Mouse (Mus musculus) midbrain, embryonic 14.5 days (tissue): Measurements from ENCODE around the gene Pvr. TPM values are rescaled to one million over a fixed set of nuclear protein-coding genes. Genes with fewer than 3 reads are reported as not detected.

Experiments
- ATAC-seq: fragments of 200-750 bp; cut with Nextera tagmentation; 2 replicates; pipeline ENCODE4 v1.8.0; 2017; ENCODE audit warnings: moderate number of reproducible peaks, moderate library complexity; ENCODE audit not compliant: low FRiP score, low TSS enrichment
- DNase-seq: peaks from one replicate; pipeline ENCODE4 v3.0.0-alpha.2; 2015
- H3K27ac ChIP-seq: fragments of 300-500 bp; sonication (generic); replicated peaks from 2 replicates; pipeline ENCODE4 v1.5.1; 2014; ENCODE audit warnings: mild to moderate bottlenecking, low read depth, low read length, moderate library complexity
- H3K27me3 ChIP-seq: fragments of 300-500 bp; sonication (generic); 2 replicates; pipeline ENCODE4 v1.6.1; 2014; ENCODE audit warnings: low read length, control low read depth, mixed read lengths; ENCODE audit not compliant: control insufficient read depth, insufficient read depth
- H3K36me3 ChIP-seq: fragments of 300-500 bp; sonication (generic); 2 replicates; pipeline ENCODE4 v1.6.1; 2014; ENCODE audit warnings: low read length, control low read depth; ENCODE audit not compliant: control insufficient read depth, insufficient read depth
- H3K4me1 ChIP-seq: fragments of 300-500 bp; sonication (generic); 2 replicates; pipeline ENCODE4 v1.6.1; 2014; ENCODE audit warnings: mild to moderate bottlenecking, antibody characterized with exemption, low read length, control low read depth; ENCODE audit not compliant: control insufficient read depth, insufficient read depth
- H3K4me2 ChIP-seq: fragments of 300-500 bp; sonication (generic); 2 replicates; pipeline ENCODE4 v1.6.1; 2014; ENCODE audit warnings: mild to moderate bottlenecking, low read length, moderate library complexity
- H3K4me3 ChIP-seq: fragments of 300-500 bp; sonication (generic); replicated peaks from 2 replicates; pipeline ENCODE4 v1.5.1; 2014; ENCODE audit warnings: low read depth, low read length
- H3K9ac ChIP-seq: fragments of 300-500 bp; sonication (generic); replicated peaks from 2 replicates; pipeline ENCODE4 v1.6.1; 2014; ENCODE audit warnings: mild to moderate bottlenecking, low read length, moderate library complexity
- H3K9me3 ChIP-seq: fragments of 300-500 bp; sonication (generic); 2 replicates; pipeline ENCODE4 v1.6.1; 2016; ENCODE audit warnings: low read length, control low read depth, mixed read lengths; ENCODE audit not compliant: control insufficient read depth
- WGBS: fragments of 180-500 bp; shearing (Covaris S2); extraction: QIAGEN DNeasy Blood & Tissue Kit; methylation state at CpG from one replicate; pipeline ENCODE4 v1.1.7; 2014; 5-methylcytosine and 5-hydroxymethylcytosine counted together
- polyA plus RNA-seq: library from polyadenylated mRNA; unstranded; fragments of >200 nt; fragmentation: Nextera tagmentation; extraction: Ambion mirVana; gene quantifications from 2 replicates; pipeline ENCODE4 v1.2.1, GENCODE M21; 2014

Gene Pvr
- polyA plus RNA-seq, 1 experiment from 2014 or later = 4.9 TPM

- H3K4me3 ChIP-seq = no peak overlapping the region
- DNase-seq (no peak), ATAC-seq (no peak)
- no peaks in the 10 kb centered on the region for H3K9me3 ChIP-seq
- H3K4me2 ChIP-seq = no peak overlapping the region
- no peak overlapping the region for H3K9ac ChIP-seq
- H3K4me1 ChIP-seq = no peaks in the 10 kb centered on the region
- H3K36me3 ChIP-seq = no peaks in the 10 kb centered on the region
- H3K27me3 ChIP-seq = no peaks in the 10 kb centered on the region
- H3K27ac ChIP-seq = no peak overlapping the region
- WGBS = 84% methylated on average over 2 of the region's 2 CpGs
Observed at GRCm38 (mm10) chr7:19926849-19927480, 6.0 kb upstream of the Pvr start.

- no peak for ATAC-seq
- Histone ChIP-seq H3K4me3 (no peak overlapping the region), H3K27me3 (no peaks in the 10 kb centered on the region), H3K9me3 (no peaks in the 10 kb centered on the region), H3K9ac (no peak overlapping the region), H3K4me1 (no peaks in the 10 kb centered on the region), H3K27ac (no peak overlapping the region), H3K36me3 (no peaks in the 10 kb centered on the region), H3K4me2 (no peak overlapping the region)
- DNase-seq = no peak
- WGBS = 78% methylated on average over 1 of the region's 1 CpGs
Observed at GRCm38 (mm10) chr7:19925376-19925775, 4.4 kb upstream of the Pvr start.

GRCm38 (mm10) chr7:19923797-19924196 is 2.8 kb upstream of the Pvr start:
- Histone ChIP-seq H3K4me3 (no peak overlapping the region), H3K27ac (no peak overlapping the region), H3K27me3 (no peaks in the 10 kb centered on the region), H3K4me2 (0 out of 2 replicates have a peak overlapping the region, but pooled peaks have one; percentile 12), H3K4me1 (no peaks in the 10 kb centered on the region), H3K9ac (no peak overlapping the region), H3K36me3 (no peaks in the 10 kb centered on the region), H3K9me3 (no peaks in the 10 kb centered on the region)
- no peak for ATAC-seq
- 16% methylated on average over 11 of the region's 15 CpGs for WGBS
- peak; percentile 55 for DNase-seq

- no peak overlapping the region for H3K4me2 ChIP-seq
- no peaks in the 10 kb centered on the region for H3K4me1 ChIP-seq
- no peak overlapping the region for H3K27ac ChIP-seq
- H3K36me3 ChIP-seq = no peaks in the 10 kb centered on the region
- no peak for ATAC-seq
- H3K4me3 ChIP-seq = no peak overlapping the region
- no peaks in the 10 kb centered on the region for H3K9me3 ChIP-seq
- WGBS = 56% methylated on average over 2 of the region's 2 CpGs
- DNase-seq = no peak
- H3K9ac ChIP-seq = no peak overlapping the region
- H3K27me3 ChIP-seq = no peaks in the 10 kb centered on the region
Observed at GRCm38 (mm10) chr7:19923354-19923753, 2.4 kb upstream of the Pvr start.

- WGBS = 28% methylated on average over 4 of the region's 4 CpGs
- peak overlapping the region; percentile 73; the same call in 1 of the 2 replicates for H3K9ac ChIP-seq
Observed at GRCm38 (mm10) chr7:19920166-19920505, 824 bp downstream of the Pvr start.

GRCm38 (mm10) chr7:19914558-19914957 is 6.4 kb downstream of the Pvr start:
- no peak for ATAC-seq
- no peak overlapping the region for H3K27ac ChIP-seq
- H3K4me3 ChIP-seq = no peak overlapping the region
- no peak overlapping the region for H3K9ac ChIP-seq
- no peaks in the 10 kb centered on the region for H3K4me1 ChIP-seq
- no peak for DNase-seq
- no peak overlapping the region for H3K4me2 ChIP-seq
- no peaks in the 10 kb centered on the region for H3K27me3 ChIP-seq
- no peaks in the 10 kb centered on the region for H3K9me3 ChIP-seq
- WGBS = 89% methylated on average over 7 of the region's 7 CpGs
- H3K36me3 ChIP-seq = 0 out of 2 replicates have a peak, but pooled peaks cover 3% of the 10 kb centered on the region

More at GRCm38 (mm10) chr7:19920166-19920505, 824 bp downstream of the Pvr start:
- Histone ChIP-seq H3K27me3 (no peaks in the 10 kb centered on the region), H3K4me2 (peak overlapping the region; percentile 63), H3K9me3 (no peaks in the 10 kb centered on the region), H3K4me1 (no peaks in the 10 kb centered on the region), H3K4me3 (peak overlapping the region; percentile 68), H3K27ac (no peak overlapping the region; the same call in 1 of the 2 replicates), H3K36me3 (0 out of 2 replicates have a peak, but pooled peaks cover 3% of the 10 kb centered on the region)
- ATAC-seq (no peak), DNase-seq (no peak)

- H3K27ac ChIP-seq = no peak overlapping the region
- H3K4me2 ChIP-seq = no peak overlapping the region
- H3K9ac ChIP-seq = no peak overlapping the region
- 78% methylated on average over 23 of the region's 23 CpGs for WGBS
- H3K4me1 ChIP-seq = no peaks in the 10 kb centered on the region
- no peaks in the 10 kb centered on the region for H3K27me3 ChIP-seq
- ATAC-seq = no peak
- H3K9me3 ChIP-seq = no peaks in the 10 kb centered on the region
- H3K4me3 ChIP-seq = no peak overlapping the region
- DNase-seq = no peak
- 0 out of 2 replicates have a peak, but pooled peaks cover 3% of the 10 kb centered on the region for H3K36me3 ChIP-seq
Observed at GRCm38 (mm10) chr7:19911695-19912524, 9.1 kb downstream of the Pvr start.

GRCm38 (mm10) chr7:19911292-19911658 is 9.7 kb downstream of the Pvr start:
- DNase-seq = no peak
- Histone ChIP-seq H3K27ac (no peak overlapping the region), H3K4me3 (no peak overlapping the region), H3K27me3 (no peaks in the 10 kb centered on the region), H3K36me3 (no peaks in the 10 kb centered on the region), H3K9me3 (peaks cover under 1% of the 10 kb centered on the region; the same call in 1 of the 2 replicates), H3K4me2 (no peak overlapping the region), H3K9ac (no peak overlapping the region), H3K4me1 (no peaks in the 10 kb centered on the region)
- no peak for ATAC-seq
- WGBS = 92% methylated on average over 6 of the region's 6 CpGs
